Mouse (Mus musculus): ENCODE results near the gene Glce.

The Glce gene

DNA sequence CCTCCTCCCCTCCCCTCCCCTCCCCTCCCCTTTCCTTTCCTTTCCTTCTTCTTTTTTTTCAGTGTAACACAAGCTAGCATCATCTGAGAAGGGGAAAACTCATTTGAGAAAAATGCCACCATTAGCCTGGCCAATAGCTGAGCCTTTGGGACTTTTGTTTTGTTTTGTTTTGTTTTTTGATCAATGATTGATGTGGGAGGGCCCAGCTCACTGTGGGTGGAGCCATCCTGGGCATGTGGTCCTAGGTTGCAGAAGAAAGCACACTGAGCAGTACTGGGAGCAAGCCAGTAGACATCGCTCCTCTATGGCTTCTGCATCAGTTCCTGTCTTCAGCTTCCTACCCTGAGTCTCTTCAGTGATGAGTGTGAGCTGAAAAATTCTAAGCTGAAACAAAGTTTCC is 86.6 kb downstream of the Glce start:
- in situ Hi-C loops (cut with MboI; ENCODE audit: low sequenced_read_pairs): no loop called here

DNA sequence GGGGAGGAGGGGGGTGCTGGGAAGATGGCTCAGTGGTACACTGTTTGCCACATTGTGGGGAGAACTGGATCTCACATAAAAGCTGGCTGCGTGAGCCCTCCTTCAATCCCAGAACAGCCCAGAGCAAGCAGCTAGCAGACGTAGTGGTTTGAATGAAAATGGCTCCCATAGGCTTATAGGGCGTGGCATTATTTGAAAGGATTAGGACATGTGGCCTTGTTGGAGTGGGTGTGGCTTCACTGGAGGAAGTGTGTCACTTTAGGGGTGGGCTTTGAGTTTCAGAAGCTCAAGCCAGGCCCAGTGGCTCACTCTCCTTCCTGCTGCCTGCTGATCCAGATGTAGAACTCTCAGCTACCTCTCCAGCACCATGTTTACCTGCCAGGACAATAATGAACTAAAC is 90.2 kb downstream of the Glce start:
- in situ Hi-C loops (cut with MboI; ENCODE audit: low sequenced_read_pairs): no loop called here

GRCm38 (mm10) chr9:62028072-62028471 is 94.4 kb downstream of the Glce start:
- in situ Hi-C loops (cut with MboI; ENCODE audit: low sequenced_read_pairs): no loop called here

GRCm38 (mm10) chr9:62026600-62026999 is 95.9 kb downstream of the Glce start, which contains the start of gene Paqr5:
Paqr5 (minus strand) TSS chr9:62026856.
- in situ Hi-C loops (cut with MboI; ENCODE audit: low sequenced_read_pairs): no loop called here

- in situ Hi-C loops (cut with MboI; ENCODE audit: low sequenced_read_pairs): no loop called here
Measured at GRCm38 (mm10) chr9:62025056-62025455, 97.4 kb downstream of the Glce start.

- in situ Hi-C loops (cut with MboI; ENCODE audit: low sequenced_read_pairs): no loop called here
Measured at GRCm38 (mm10) chr9:62023879-62024278, 98.6 kb downstream of the Glce start.

- in situ Hi-C loops (cut with MboI; ENCODE audit: low sequenced_read_pairs): no loop called here
Measured at GRCm38 (mm10) chr9:62022961-62023680, 99.3 kb downstream of the Glce start.

DNA sequence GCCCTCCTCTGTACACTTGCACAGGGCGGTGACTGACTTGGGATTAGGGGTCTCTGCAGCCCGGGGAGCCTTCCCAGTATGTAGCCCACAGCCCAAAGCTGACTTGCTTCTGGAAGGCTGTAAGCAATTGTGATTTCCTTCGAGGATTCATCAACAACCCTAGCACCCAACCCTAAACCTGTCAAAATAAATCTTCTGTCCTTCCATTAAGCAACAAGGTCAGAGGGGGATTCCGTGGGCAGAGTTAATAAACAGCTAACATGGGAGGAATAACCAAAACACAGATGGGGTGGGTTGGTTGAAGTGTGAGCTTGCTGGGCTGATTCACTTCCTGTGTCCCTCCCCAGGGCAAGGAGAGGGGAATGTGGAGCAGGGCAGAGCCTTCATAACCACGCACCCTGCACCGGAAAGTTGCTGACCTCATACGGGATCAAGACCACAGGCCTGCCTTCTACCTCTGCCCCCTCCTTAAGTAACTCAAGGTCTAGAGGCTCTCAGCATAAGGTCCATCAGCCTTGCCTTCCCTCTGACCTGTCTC is 100.8 kb downstream of the Glce start:
- in situ Hi-C loops (cut with MboI; ENCODE audit: low sequenced_read_pairs): no loop called here

GRCm38 (mm10) chr9:62020259-62020658 is 102.2 kb downstream of the Glce start:
- in situ Hi-C loops (cut with MboI; ENCODE audit: low sequenced_read_pairs): no loop called here

DNA sequence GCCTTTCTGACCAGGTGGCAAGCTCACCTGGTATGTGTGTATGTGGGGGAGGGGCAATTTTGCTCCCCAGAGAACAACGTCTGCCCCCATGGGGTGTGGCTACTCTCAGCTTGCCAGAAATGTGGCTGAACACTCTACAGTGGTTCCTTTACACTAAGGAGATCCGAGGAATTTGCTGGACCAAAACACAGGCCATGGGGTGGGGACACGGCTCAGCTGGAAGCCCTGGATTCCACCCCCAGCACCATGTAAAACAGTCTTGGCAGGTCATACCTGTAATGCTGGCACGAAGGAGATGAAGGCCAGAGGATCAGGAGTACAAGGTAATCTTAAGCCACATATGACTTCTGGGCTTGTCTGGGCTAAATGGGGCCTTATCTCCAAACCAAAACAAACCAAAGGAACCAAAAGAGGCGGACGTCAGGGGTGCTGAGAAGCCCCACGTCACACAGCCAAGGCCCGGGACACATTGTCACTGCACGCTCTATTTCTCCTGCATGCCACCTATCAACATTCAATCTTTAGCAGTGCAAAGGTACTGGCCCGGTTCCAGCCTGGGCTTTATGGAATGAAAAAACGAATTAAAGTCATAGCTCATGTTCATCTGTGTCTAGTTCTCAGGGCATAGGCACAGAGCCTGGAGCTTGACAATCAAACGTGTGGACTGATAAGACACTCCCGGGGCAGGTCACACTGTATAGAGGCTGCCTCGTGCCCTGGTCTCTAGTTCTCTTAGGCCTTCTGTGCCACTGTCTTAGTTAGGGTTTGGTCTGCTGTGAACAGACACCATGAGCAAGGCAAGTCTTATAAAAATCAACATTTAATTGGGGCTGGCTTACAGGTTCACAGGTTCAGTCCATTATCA is 104.0 kb downstream of the Glce start:
- in situ Hi-C loops (cut with MboI; ENCODE audit: low sequenced_read_pairs): no loop called here

GRCm38 (mm10) chr9:62017329-62017728 is 105.1 kb downstream of the Glce start:
- in situ Hi-C loops (cut with MboI; ENCODE audit: low sequenced_read_pairs): no loop called here

DNA sequence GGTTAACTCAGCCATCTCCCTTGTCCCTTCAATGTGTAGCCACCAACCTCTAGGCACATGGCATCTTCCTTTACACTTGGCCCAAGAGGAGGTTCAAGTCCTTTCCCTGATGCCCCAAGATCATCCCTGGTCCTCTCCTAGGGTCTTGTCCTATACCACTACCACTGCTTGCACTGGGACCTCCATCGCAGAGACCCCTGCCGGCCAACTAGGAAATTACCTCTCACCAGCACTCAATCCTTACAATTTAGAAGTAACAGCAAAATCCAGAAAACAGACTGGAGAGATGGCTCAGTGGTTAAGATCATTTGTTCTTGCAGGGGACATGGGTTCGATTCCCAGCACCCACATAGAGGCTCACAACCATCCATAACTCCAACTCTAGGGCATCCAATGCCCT is 107.0 kb downstream of the Glce start:
- in situ Hi-C loops (cut with MboI; ENCODE audit: low sequenced_read_pairs): no loop called here

DNA sequence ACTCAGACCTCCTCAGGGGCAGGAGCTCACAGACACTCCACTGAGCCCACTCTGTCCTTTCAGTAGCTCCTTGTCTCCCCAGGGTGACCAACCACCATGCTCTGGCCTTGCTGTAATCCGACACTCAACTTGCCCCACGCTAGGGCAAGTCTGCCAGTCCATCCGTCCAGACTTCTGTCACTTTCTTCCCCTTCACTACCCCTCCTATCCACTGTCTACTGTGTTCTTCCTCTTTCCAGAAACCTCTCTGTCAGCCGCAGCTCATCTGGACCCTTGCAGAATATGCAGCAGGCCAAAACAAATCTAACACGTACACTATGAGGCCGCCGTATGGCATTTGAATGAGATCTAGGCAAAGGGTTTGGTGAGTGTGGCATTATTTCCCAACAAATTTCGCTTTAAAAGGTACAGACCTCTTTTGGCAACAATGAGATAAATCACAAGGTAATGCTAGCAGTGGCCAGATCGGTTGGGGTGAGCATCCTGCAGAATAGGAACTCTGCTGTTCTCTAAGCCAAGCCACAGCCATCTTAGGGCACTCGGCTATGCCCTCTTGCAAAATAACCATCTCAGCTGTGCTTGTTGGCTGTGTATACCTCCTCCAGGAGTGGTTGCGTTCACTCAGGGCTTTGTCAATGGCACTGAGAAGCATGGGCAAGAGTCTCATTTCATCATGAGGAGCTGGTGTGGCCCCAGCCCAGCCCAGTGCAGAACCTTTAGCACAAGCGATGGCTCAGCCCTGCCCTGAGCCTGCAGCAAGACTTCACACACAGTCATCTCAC is 108.9 kb downstream of the Glce start:
- in situ Hi-C loops (cut with MboI; ENCODE audit: low sequenced_read_pairs): no loop called here

DNA sequence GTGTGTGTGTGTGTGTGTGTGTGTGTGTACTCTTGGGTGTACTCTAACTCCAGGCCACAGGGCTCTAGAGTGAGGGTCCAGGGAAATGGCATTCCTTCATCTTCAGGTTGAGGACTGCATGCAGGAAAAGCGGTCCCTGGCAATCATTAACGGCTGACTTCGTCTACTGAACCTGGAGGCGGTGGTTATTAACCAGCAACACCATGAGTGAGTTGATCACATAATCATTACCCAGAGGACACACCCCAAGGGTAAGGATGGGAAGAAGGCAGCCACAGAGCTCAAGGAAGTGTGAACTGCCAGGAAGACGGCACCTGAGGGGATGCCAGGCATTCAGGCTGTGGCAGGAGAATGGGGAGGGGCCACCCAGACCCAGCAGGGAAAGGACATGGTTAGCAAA is 114.1 kb downstream of the Glce start:
- in situ Hi-C loops (cut with MboI; ENCODE audit: low sequenced_read_pairs): no loop called here
